Mouse (Mus musculus): ENCODE results near the gene Ears2. TPM values are rescaled to one million over a fixed set of nuclear protein-coding genes. Genes with fewer than 3 reads are reported as not detected.

Gene Ears2
- polyA plus RNA-seq, 1 experiment from 2014 or later: 16.4 TPM

GRCm38 (mm10) chr7:122067517-122068381, 686 bp upstream of the Ears2 start:
- Histone ChIP-seq H3K27me3 (ENCODE audit: insufficient read depth, poor library complexity, severe bottlenecking) (no peaks in the 10 kb centered on the region), H3K4me1 (replicated peaks) (peaks cover 35% of the 10 kb centered on the region), H3K9me3 (no peaks in the 10 kb centered on the region), H3K4me3 (peak overlapping the region; percentile 100), H3K36me3 (peaks cover 46% of the 10 kb centered on the region), H3K27ac (peak overlapping the region; percentile 98)
- DNase-seq (ENCODE audit: low spot score): no peak
- WGBS: 1% methylated on average over 58 of the region's 58 CpGs

- no peak for DNase-seq (ENCODE audit: low spot score)
Observed at GRCm38 (mm10) chr7:122066102-122066944, 740 bp downstream of the Ears2 start.

GRCm38 (mm10) chr7:122065656-122066055, 1.4 kb downstream of the Ears2 start:
- peaks cover 35% of the 10 kb centered on the region for H3K4me1 ChIP-seq (replicated peaks)
- DNase-seq (ENCODE audit: low spot score): no peak
- H3K4me3 ChIP-seq: peak overlapping the region; percentile 100
- no peaks in the 10 kb centered on the region for H3K9me3 ChIP-seq
- 92% methylated on average over 1 of the region's 1 CpGs for WGBS
- H3K36me3 ChIP-seq: peaks cover 46% of the 10 kb centered on the region
- H3K27ac ChIP-seq: no peak overlapping the region
- H3K27me3 ChIP-seq (ENCODE audit: insufficient read depth, poor library complexity, severe bottlenecking): no peaks in the 10 kb centered on the region

More at GRCm38 (mm10) chr7:122066102-122066944, 740 bp downstream of the Ears2 start:
- Histone ChIP-seq H3K27ac (peak overlapping the region; percentile 98), H3K9me3 (no peaks in the 10 kb centered on the region), H3K36me3 (peaks cover 46% of the 10 kb centered on the region), H3K4me3 (peak overlapping the region; percentile 100), H3K4me1 (replicated peaks) (peaks cover 35% of the 10 kb centered on the region), H3K27me3 (ENCODE audit: insufficient read depth, poor library complexity, severe bottlenecking) (no peaks in the 10 kb centered on the region)
- WGBS: 21% methylated on average over 31 of the region's 31 CpGs

- Histone ChIP-seq H3K4me1 (replicated peaks) (no peaks in the 10 kb centered on the region), H3K27me3 (ENCODE audit: insufficient read depth, poor library complexity, severe bottlenecking) (no peaks in the 10 kb centered on the region), H3K9me3 (peaks cover 2% of the 10 kb centered on the region; the same call in 1 of the 2 replicates), H3K4me3 (no peak overlapping the region), H3K27ac (no peak overlapping the region), H3K36me3 (peaks cover 90% of the 10 kb centered on the region)
- no peak for DNase-seq (ENCODE audit: low spot score)
- WGBS: 91% methylated on average over 5 of the region's 5 CpGs
Observed at GRCm38 (mm10) chr7:122056633-122057032, 10.4 kb downstream of the Ears2 start.

GRCm38 (mm10) chr7:122050834-122051233, 16.2 kb downstream of the Ears2 start:
- Histone ChIP-seq H3K4me1 (replicated peaks) (no peaks in the 10 kb centered on the region), H3K27ac (no peak overlapping the region), H3K36me3 (peaks cover 86% of the 10 kb centered on the region), H3K27me3 (ENCODE audit: insufficient read depth, poor library complexity, severe bottlenecking) (no peaks in the 10 kb centered on the region), H3K9me3 (no peaks in the 10 kb centered on the region), H3K4me3 (no peak overlapping the region)
- no peak for DNase-seq (ENCODE audit: low spot score)
- 92% methylated on average over 1 of the region's 1 CpGs for WGBS

GRCm38 (mm10) chr7:122048191-122048590, 18.9 kb downstream of the Ears2 start:
- H3K27me3 ChIP-seq (ENCODE audit: insufficient read depth, poor library complexity, severe bottlenecking): no peaks in the 10 kb centered on the region
- no peaks in the 10 kb centered on the region for H3K9me3 ChIP-seq
- 97% methylated on average over 9 of the region's 9 CpGs for WGBS
- H3K4me3 ChIP-seq: no peak overlapping the region
- H3K4me1 ChIP-seq (replicated peaks): no peaks in the 10 kb centered on the region
- H3K27ac ChIP-seq: no peak overlapping the region
- no peak for DNase-seq (ENCODE audit: low spot score)
- H3K36me3 ChIP-seq: peaks cover 72% of the 10 kb centered on the region

GRCm38 (mm10) chr7:122046813-122047212, 20.2 kb downstream of the Ears2 start:
- no peak for DNase-seq (ENCODE audit: low spot score)
- no peaks in the 10 kb centered on the region for H3K9me3 ChIP-seq
- peaks cover 72% of the 10 kb centered on the region for H3K36me3 ChIP-seq
- 90% methylated on average over 2 of the region's 2 CpGs for WGBS
- no peak overlapping the region for H3K4me3 ChIP-seq
- no peaks in the 10 kb centered on the region for H3K4me1 ChIP-seq (replicated peaks)
- H3K27ac ChIP-seq: no peak overlapping the region
- H3K27me3 ChIP-seq (ENCODE audit: insufficient read depth, poor library complexity, severe bottlenecking): no peaks in the 10 kb centered on the region

GRCm38 (mm10) chr7:122045711-122046110, 21.4 kb downstream of the Ears2 start:
- Histone ChIP-seq H3K27me3 (ENCODE audit: insufficient read depth, poor library complexity, severe bottlenecking) (no peaks in the 10 kb centered on the region), H3K4me3 (no peak overlapping the region), H3K9me3 (no peaks in the 10 kb centered on the region), H3K36me3 (peaks cover 74% of the 10 kb centered on the region), H3K4me1 (replicated peaks) (no peaks in the 10 kb centered on the region), H3K27ac (no peak overlapping the region)
- DNase-seq (ENCODE audit: low spot score): no peak
- WGBS: 91% methylated on average over 1 of the region's 1 CpGs

GRCm38 (mm10) chr7:122045181-122045634, 21.9 kb downstream of the Ears2 start:
- Histone ChIP-seq H3K4me3 (no peak overlapping the region), H3K4me1 (replicated peaks) (no peaks in the 10 kb centered on the region), H3K27ac (no peak overlapping the region), H3K9me3 (no peaks in the 10 kb centered on the region), H3K27me3 (ENCODE audit: insufficient read depth, poor library complexity, severe bottlenecking) (no peaks in the 10 kb centered on the region), H3K36me3 (peaks cover 75% of the 10 kb centered on the region)
- DNase-seq (ENCODE audit: low spot score): no peak
- WGBS: 89% methylated on average over 4 of the region's 4 CpGs

GRCm38 (mm10) chr7:122044106-122044505, 23.0 kb downstream of the Ears2 start:
- peaks cover 79% of the 10 kb centered on the region for H3K36me3 ChIP-seq
- H3K27me3 ChIP-seq (ENCODE audit: insufficient read depth, poor library complexity, severe bottlenecking): no peaks in the 10 kb centered on the region
- no peak overlapping the region for H3K4me3 ChIP-seq
- no peak for DNase-seq (ENCODE audit: low spot score)
- no peaks in the 10 kb centered on the region for H3K9me3 ChIP-seq
- no peaks in the 10 kb centered on the region for H3K4me1 ChIP-seq (replicated peaks)
- WGBS: 90% methylated on average over 8 of the region's 8 CpGs
- H3K27ac ChIP-seq: no peak overlapping the region

GRCm38 (mm10) chr7:122034348-122034747, 32.7 kb downstream of the Ears2 start:
- Histone ChIP-seq H3K4me1 (replicated peaks) (no peaks in the 10 kb centered on the region), H3K27me3 (ENCODE audit: insufficient read depth, poor library complexity, severe bottlenecking) (no peaks in the 10 kb centered on the region), H3K36me3 (peaks cover 23% of the 10 kb centered on the region), H3K4me3 (no peak overlapping the region), H3K9me3 (no peaks in the 10 kb centered on the region), H3K27ac (no peak overlapping the region)
- no peak for DNase-seq (ENCODE audit: low spot score)
- WGBS: 52% methylated on average over 2 of the region's 2 CpGs

GRCm38 (mm10) chr7:122033371-122033770, 33.7 kb downstream of the Ears2 start:
- H3K9me3 ChIP-seq: no peaks in the 10 kb centered on the region
- no peak for DNase-seq (ENCODE audit: low spot score)
- peaks cover 13% of the 10 kb centered on the region for H3K36me3 ChIP-seq
- WGBS: 74% methylated on average over 3 of the region's 3 CpGs
- no peaks in the 10 kb centered on the region for H3K27me3 ChIP-seq (ENCODE audit: insufficient read depth, poor library complexity, severe bottlenecking)
- H3K27ac ChIP-seq: no peak overlapping the region
- no peak overlapping the region for H3K4me3 ChIP-seq
- no peaks in the 10 kb centered on the region for H3K4me1 ChIP-seq (replicated peaks)

GRCm38 (mm10) chr7:122022131-122022530, 44.9 kb downstream of the Ears2 start:
- Histone ChIP-seq H3K4me1 (replicated peaks) (peaks cover 23% of the 10 kb centered on the region), H3K27ac (no peak overlapping the region), H3K36me3 (peaks cover 12% of the 10 kb centered on the region), H3K27me3 (ENCODE audit: insufficient read depth, poor library complexity, severe bottlenecking) (no peaks in the 10 kb centered on the region), H3K4me3 (no peak overlapping the region), H3K9me3 (no peaks in the 10 kb centered on the region)
- WGBS: 97% methylated on average over 2 of the region's 2 CpGs
- DNase-seq (ENCODE audit: low spot score): no peak
